Mouse (Mus musculus) lung, adult 2 months (tissue): ENCODE measurements around the gene Fndc3a.

Source experiments
- CTCF ChIP-seq: fragments of 200-500 bp; IDR thresholded peaks from 2 replicates; pipeline ENCODE4 v1.5.1; 2011; ENCODE audit warnings: mild to moderate bottlenecking, low read length, control low read depth; ENCODE audit not compliant: insufficient read depth
- POLR2A ChIP-seq: fragments of 200-500 bp; IDR thresholded peaks from 2 replicates; pipeline ENCODE4 v1.6.1; 2011; ENCODE audit warnings: low read depth, mild to moderate bottlenecking, control low read depth, low read length, borderline replicate concordance; ENCODE audit errors: extremely low read depth

GRCm38 (mm10) chr14:72603194-72603521 lies 106.6 kb downstream of the Fndc3a start:
- TF ChIP-seq POLR2A (no peak), CTCF (no peak)
